Mouse (Mus musculus) olfactory bulb, adult 2 months (tissue): ENCODE measurements around the gene Uckl1.

Source experiments
- CTCF ChIP-seq: fragments of 200-500 bp; IDR thresholded peaks from 2 replicates; pipeline ENCODE4 v1.5.1; 2012; ENCODE audit warnings: low read depth, mild to moderate bottlenecking, low read length, moderate library complexity; ENCODE audit not compliant: insufficient read depth
- POLR2A ChIP-seq: fragments of 200-500 bp; IDR thresholded peaks from 2 replicates; pipeline ENCODE4 v1.6.1; 2012; ENCODE audit warnings: mild to moderate bottlenecking, low read depth, low read length, moderate library complexity; ENCODE audit not compliant: insufficient read depth

DNA sequence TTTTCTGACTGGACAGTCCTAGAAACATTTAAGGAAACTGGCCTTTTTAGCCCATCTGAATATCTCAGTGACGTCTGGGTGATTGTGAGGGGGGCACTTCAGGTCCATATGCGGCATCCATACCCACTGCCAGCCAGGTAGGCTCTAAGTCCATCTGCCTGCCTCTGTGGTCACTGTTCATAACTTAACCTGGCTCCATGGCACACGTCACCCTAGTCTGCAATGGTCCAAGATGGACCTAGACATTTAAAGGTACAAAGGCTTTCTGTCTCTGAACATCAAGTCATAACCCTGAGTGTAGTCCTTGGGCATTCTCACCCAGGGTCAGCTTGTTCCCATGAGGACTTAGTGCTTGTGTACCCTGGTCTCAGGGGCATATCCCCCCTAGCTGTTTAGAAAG is 17.4 kb downstream of the Uckl1 start:
- no peak for TF ChIP-seq POLR2A
- no peak for TF ChIP-seq CTCF
